Mouse (Mus musculus) megakaryocyte-erythroid progenitor cell, adult 5-6 weeks (primary cell): Measurements from ENCODE around the gene Rabif. TPM values are rescaled to one million over a fixed set of nuclear protein-coding genes. Genes with fewer than 3 reads are reported as not detected.
"Not testable (repeated sequence)": the region's sequence is repeated elsewhere in the genome, so short reads cannot be mapped to it uniquely, and the experiment has no call there.

Source experiments
- ATAC-seq: replicated peaks from 2 replicates; pipeline ENCODE4 v1.8.0; 2016; ENCODE audit warnings: mild to moderate bottlenecking, inconsistent platforms; ENCODE audit not compliant: severe bottlenecking, poor library complexity, low FRiP score, low TSS enrichment
- total RNA-seq, 2 experiments: library from RNA; stranded (forward) in 1 of 2; stranded (reverse) in 1 of 2; fragments of 200-1000, 215-1000 nt in 1 of 2; fragments of >200 nt in 1 of 2; fragmentation: Nextera tagmentation in 1 of 2; gene quantifications; 2 replicates each; pipeline ENCODE4 v1.2.3; 2014 to 2017

The Rabif gene
- total RNA-seq, 2 experiments from 2014 or later: 16.3 to 20.9 TPM

DNA sequence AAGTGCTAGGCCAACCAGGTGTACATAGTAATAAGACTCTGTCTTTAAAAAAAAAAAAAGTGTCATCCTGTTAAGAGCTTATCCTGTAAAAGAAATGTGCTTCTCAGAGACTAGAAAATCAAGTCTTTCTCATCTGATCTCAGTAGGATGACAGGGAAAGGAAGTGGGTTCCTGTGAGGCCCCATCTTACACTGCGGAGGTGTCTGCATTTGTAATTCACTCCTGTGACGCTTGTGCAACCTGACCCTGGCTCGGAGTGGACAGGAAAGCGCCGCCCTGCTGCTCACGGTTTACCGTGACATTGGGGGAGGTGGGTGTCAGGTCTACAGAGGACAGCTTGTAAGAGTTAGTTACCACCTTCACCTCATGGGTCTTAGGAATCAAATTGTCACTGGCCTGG, 15.6 kb downstream of the Rabif start:
- no peak for ATAC-seq

DNA sequence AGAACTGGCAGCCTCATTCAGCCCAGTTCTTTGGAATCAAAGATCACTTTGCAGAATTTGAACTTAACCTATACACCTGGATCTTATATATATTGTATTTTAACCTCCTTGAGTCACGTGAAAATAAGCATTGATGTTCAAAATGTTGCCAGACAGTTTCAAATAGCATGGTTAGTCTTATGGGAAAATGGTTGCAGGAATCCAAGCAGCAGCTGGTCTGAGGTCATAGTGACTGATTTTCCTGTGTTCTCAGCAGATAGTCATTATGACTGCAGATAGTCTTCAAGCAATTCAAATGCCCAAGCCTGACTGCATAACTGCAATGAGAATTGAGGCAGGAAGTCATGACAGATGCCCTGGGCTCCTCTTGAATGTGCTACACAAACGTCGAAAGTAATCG, 17.7 kb downstream of the Rabif start:
- no peak for ATAC-seq

DNA sequence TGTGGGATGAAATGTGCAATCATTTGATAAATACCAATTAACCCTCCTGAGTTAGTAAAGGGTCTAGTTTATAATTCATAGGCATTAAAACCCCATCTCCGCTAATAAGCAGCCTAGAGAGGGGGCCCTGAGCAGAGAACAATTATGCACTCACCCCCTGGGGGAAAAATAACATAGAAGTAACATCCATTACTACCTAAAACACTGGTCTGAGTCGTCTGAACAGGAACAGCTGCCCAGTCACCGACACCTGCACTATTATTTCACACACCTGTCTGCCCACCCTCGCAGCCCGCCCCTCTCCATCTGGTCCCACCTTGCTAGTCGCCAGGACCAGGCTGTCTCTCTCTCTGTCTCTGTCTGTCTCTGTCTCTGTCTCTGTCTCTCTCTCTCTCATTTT, 18.1 kb downstream of the Rabif start:
- ATAC-seq: no peak

DNA sequence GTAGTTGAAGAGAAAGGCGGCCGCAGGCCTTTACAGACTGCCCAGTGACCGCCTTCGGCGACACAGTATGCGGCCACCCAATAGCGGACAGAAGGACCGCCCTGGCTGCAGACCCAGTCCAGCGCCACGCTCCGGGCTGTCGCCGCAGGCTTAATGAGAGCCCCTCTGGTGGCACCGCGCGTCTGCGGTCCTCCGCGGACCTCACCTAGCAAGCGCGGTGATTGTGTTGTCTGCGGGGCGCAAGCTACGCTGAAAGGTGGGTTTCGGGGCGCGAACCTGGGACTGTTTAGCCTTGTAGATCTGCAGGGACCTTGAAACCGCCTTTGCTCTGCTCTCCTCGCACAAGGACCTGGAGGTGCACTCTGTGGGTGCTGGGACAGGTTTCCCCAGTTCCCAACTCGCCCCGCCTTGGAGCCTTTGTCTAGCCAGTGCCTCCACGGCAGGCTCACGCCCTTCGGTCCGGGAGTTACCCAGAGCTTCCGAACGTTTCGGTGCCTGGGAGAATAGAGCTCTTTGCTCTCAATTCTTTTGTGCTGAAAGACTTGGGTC, 18.9 kb downstream of the Rabif start:
- peak; percentile 76 for ATAC-seq

DNA sequence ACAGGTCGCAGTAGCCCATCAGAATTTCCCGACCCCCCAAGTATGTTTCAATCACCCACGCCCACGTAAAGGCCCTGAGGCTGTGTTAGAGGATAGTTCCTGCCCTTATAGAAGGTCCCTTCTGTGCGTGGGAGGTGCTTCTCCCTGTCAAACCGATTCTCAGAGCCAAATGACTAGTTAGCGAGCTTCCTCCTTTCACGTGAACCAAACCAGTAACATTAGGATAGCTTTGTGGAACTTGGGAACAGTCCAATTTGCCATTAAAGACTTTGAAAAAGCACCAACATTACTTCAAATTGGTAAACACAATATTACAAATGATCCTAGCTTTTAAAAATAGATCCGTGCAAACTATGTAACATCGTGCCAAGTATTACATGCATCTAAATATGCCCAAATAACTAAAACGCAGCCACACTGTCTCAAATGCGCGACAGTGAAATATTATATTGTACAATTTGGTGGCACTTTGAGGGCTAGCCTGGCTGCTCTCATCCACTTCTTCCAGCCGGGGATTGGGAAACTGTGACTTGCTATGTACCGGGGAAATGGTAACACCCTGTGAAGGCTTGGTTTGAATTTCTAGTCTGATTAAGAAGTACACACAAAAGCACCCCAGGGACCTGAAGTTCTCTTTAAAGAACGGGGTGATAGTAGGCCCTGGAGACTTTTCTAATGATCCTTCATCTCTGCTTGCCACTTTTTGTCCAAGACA, 19.6 kb downstream of the Rabif start:
- peak; percentile 9; the same call in 1 of the 2 replicates for ATAC-seq

DNA sequence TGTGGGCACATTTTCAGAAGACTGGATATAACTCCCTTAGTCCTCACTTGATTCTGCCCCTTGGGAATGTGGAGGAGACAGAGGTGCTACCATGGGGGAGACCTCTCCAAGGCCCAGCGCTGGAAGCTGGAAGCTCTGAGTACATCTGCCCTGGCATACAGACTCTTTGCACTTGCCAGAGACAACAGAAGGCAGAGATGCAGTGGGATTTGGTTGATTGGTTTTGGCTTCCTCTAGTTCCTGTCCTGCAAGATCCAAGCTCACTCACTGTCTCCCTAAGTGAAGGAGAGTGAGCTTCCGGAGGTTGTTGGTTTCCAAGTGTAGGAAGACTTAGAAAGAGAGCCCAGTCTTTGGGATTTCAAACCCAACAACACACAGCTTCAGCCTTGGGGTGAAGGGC, 21.4 kb downstream of the Rabif start:
- ATAC-seq: no peak

DNA sequence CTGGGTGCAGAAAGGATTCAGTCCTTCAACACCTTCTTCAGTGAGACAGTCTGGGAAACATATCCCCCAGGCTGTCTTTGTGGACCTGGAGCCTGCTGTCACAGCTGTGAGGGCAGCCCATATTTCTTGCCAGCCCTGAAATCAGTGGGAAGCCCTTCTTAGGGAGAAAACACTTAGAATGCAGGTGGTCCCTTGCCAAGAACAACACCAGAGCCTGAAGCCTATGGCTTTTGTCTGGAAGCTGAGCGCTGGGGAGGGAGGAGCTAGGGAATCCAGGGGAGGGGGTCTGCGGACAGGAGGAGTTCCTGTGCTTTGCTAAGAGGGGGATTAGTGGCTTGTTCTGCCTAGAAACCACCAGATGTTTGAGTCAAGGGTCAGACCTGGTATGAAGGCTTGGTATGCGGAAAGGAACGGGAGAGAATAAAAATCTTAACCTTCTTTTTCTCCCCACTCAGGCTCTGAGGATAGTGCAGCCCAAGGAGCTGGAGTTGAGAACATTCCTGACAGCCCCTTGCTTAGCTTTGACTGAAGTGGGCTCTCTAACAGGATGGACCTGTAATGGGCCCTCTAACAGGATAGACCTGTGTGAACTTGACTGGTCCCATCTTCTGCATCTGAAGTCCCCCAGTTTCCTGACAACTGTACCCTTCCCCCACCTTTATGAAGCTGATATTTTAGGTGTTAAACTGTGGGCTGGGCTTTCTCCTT, 22.2 kb downstream of the Rabif start:
- ATAC-seq: no peak

DNA sequence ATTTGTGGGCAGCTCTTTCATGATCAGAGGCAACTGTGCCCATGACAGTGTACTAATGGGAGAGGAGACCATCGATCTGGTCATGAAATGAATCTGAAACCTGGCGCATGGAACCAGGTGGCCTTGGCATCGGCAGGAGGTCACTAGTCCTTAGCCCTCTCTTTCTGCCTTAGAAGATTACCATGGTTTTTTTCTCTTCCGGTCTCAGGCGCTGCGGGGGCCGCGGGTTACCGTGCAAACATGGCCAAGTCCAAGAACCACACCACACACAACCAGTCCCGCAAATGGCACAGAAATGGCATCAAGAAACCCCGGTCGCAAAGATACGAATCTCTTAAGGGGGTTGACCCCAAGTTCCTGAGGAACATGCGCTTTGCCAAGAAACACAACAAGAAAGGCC, 23.4 kb downstream of the Rabif start:
- ATAC-seq: not testable (repeated sequence)

DNA sequence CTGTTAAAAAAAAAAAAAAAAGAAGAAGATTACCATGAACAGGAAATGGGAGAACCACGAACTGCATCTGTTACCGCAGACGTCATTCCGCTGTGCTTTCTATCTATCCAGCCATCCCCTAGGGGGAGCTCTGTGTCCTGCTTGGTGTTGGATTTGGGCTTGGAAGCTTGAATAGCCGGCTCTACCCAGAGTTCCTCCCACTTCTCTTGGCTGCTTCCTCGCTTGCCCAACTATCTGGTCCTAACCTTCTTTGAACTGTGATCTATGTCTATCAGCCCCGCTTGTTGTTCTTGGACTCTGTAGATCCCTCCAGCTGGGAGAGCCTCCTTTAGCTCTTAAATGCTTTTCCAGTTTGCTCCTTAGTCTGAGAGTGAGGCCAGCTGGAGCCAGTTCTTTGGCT, 24.2 kb downstream of the Rabif start:
- peak; percentile 81 for ATAC-seq

DNA sequence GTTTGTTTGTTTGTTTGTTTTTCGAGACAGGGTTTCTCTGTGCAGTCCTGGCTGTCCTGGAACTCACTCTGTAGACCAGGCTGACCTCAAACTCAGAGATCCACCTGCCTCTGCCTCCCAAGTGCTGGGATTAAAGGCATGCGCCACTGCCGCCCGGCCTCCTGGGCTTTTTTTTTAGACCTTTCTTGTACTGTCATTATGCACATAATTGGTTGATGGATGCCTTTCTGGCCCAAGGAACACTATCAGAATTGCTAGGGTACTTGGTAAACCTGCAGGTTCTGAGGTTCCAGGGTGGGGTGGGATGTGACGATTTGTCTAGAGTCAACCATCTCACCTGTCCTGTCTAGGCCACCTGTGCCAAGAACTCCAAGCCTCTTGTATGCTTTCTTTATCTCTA, 24.8 kb downstream of the Rabif start:
- ATAC-seq: not testable (repeated sequence)

DNA sequence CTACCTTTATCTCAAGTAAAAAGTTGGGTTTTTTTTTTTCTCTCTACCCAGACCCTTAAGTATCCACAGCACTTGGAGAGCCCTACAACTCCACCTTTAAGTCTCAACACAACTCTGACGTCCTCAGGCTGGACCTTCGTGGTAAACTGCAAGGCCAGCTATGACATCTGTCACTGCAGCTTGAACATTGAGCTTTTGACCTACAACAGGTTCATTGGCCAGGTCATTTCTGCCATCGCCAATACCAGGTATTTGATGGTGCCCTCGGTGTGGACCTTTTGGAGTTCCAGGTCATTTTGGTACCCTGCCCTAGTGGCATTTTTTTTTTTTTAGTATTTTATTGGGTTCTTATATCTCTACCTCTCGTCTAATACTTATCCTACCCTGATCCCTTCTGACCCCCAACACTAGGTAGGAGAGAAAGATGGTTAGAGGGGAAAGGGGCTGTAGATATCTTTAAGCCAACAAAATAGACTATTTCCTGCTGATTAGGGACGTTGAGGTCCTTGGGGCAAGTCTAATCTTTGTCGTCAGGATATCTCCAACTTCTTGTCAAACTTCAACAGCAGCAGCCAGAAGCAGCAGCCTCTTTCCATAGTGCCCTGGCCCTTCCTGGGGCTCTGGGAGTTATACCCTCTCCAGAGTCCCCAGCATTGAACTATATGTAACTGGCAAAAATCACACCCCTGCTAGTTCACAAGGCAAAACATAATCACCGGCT, 25.7 kb downstream of the Rabif start:
- no peak for ATAC-seq

DNA sequence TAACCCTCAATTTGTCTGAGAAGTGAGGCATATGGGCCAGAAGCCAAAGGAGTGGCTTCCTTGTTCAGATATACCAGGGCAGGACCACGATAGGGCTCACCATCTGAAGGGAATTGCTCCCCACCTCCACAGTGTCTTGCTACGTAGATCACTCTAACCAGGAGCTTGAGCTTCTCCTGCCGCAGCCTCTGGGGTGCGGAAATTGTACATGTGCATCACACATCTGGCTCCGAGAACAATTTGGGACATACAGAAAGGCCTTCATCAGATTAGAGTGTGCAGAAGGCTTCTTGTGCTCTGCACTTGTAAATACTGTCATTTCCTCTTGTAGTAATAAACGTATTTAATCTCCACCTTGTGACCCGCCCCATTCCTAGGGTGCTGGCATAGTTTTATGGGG, 26.7 kb downstream of the Rabif start:
- peak; percentile 73 for ATAC-seq

DNA sequence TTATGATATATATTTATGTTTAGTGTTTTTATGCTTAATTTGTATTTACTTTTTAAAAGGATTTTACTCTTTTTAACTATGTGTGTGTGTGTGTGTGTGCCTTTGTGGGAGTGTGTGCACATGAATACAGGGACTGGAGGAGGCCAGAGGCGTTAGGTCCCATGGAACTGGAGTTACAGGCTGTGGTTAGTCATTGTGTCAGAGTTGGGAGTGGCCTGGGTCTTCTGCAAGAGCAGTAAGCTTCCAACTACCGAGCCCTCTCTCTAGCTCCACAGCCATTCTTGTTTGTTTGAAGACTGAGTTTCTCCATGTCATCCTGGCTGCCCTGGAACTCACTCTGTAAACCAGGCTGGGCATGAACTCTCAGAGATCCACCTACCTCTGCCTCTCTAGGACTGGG, 27.9 kb downstream of the Rabif start:
- ATAC-seq: no peak

DNA sequence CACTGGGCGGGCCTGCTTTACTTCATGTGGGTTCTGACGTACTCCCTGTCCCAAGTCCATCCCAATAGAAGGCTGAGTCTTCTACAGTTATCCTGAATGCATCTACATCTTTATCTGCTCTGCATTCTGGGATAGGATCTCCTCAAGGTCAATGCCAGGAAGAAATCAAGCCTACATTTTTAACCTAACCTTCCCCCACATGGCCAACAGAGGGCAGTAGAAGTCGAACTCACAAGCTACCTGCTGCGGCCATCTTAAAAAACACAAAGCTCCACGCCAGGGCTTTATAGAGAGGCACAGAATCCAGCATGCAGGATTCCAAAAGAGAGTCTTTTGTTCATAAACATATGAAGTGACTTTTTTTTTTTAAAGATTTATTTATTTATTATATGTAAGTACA, 30.0 kb downstream of the Rabif start:
- ATAC-seq: no peak

DNA sequence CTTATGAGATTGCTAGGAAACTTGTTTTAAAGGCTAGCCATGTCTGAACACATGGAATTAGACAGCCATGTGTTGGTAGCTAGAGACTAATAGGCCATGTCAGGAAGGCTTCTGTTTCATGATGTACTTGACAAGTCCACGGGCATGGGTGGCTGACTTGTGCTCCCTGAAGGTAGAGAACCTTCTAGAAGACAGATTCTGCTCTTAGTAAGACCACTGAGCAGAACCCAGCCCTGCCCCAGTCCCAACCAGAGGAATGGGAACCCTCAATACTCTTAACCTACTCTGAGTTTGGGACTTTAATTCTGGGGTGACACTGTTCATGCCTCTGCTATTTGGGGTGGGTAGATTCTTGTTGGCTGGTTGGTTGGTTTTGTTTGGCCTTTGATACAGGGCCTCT, 30.6 kb downstream of the Rabif start:
- ATAC-seq: no peak

DNA sequence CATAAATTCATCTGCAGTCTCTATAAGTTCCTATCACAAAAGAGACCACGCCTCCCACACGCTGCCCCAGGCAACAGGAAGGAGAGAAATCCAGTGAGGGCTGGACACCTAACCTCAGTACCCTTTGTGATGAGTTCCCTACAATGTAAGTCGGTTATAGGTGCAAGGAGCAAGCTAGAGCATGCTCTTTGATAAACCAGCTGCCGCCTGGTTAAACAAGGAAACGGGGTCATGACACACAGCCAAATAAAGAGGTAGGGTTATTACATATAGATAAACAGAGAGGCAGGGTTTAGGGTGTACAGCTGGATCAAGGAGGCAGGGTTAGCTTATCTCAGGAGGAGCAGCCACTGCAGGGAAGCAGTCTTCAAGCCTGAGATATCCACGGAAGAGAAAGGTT, 32.3 kb downstream of the Rabif start:
- ATAC-seq: peak; percentile 98

DNA sequence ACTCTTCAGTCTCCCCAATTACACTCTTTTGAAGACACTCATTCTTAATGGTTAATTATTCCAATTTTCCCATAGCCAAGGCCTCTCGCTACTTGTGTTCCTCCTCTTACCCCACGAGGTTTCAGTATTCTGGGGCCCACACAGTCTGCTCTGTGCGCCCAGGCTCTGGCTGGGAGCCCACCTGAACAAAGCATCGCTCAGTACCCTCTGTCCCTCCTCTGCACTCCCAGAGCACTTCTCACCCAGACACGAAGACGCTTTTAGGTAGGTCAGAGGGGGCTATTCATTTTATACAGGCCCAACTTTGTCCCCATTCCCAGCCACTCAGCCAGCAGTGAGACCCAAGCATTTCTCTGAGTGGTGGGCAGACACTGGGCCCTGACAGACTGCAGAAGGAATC, 36.2 kb downstream of the Rabif start:
- ATAC-seq: no peak

DNA sequence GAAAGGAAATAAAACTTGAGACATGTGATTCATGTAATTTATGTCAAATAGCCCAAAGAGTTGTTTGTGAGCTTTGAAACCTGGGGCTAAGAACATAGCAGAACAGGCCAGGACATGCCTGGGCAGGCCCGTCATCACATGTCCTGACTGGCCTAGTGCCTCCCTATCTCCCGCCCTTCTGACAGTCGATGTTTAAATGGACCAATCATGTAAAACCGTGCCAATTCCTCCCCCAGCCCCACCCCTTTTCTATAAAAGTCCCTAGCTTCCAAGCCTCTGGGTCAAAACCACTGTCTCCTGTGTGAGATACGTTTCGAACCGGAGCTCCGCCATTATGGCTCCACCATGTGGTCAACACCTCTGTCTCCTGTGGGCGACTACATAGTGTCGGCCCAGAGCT, 39.3 kb downstream of the Rabif start:
- ATAC-seq: not testable (repeated sequence)

DNA sequence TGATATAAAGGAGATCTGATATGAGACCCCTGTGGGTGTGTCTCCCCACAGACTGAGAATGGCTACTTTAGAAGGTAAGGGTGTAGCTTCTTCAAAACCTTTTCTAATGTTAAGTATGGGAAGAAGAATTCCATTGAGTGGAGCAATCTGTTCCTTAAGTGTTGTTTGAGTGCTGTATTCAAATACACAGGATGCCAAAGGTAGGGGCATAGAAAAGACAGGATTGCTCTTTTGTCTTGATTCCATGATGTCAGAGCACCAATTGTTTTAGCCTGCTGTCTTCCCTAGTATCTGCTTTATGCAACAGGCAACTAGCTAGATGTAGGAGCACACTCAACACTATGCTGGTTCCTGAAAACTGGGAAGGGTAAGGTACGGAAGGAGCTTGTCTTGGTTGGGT, 40.6 kb downstream of the Rabif start:
- no peak for ATAC-seq

DNA sequence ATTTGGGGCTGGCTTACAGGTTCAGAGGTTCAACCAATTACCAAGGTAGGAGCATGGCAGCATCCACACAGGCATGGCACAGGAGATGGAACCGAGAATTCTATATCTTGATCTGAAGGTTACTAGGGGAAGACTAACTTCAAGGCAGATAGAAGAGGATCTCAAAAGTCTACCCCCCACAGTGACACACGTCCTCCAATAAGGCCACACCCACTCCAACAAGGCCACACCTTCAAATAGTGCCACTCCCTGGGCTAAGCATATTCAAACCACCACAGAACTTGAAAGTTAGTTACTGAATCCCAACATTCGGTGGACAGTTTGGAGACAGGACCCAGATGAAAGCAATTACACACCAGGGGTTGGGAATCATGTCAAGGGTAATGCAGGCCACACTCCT, 41.1 kb downstream of the Rabif start:
- no peak for ATAC-seq
